Mouse (Mus musculus) heart, embryonic 15.5 days (tissue): ENCODE data around the gene 4930455H04Rik. TPM values are rescaled to one million over a fixed set of nuclear protein-coding genes. Genes with fewer than 3 reads are reported as not detected.

Experiments
- ATAC-seq: fragments of 200-750 bp; cut with Nextera tagmentation; replicated peaks from 2 replicates; pipeline ENCODE4 v1.8.0; 2017; ENCODE audit warnings: low read depth, moderate TSS enrichment; ENCODE audit not compliant: insufficient number of reproducible peaks, insufficient read depth, low FRiP score
- H3K27ac ChIP-seq: fragments of 300-500 bp; sonication (generic); 2 replicates; pipeline ENCODE4 v1.5.1; 2015; ENCODE audit warnings: mild to moderate bottlenecking, inconsistent platforms
- H3K27me3 ChIP-seq: fragments of 300-500 bp; sonication (generic); 2 replicates; pipeline ENCODE4 v1.6.1; 2015; ENCODE audit warnings: inconsistent platforms
- H3K36me3 ChIP-seq: fragments of 300-500 bp; sonication (generic); 2 replicates; pipeline ENCODE4 v1.6.1; 2015; ENCODE audit warnings: mild to moderate bottlenecking, inconsistent platforms
- H3K4me1 ChIP-seq: fragments of 300-500 bp; sonication (generic); replicated peaks from 2 replicates; pipeline ENCODE4 v1.6.1; 2015; ENCODE audit warnings: inconsistent platforms
- H3K4me2 ChIP-seq: fragments of 300-500 bp; sonication (generic); 2 replicates; pipeline ENCODE4 v1.6.1; 2015; ENCODE audit warnings: inconsistent platforms, mild to moderate bottlenecking, moderate library complexity
- H3K4me3 ChIP-seq: fragments of 300-500 bp; sonication (generic); 2 replicates; pipeline ENCODE4 v1.5.1; 2015; ENCODE audit warnings: mild to moderate bottlenecking, inconsistent platforms
- H3K9ac ChIP-seq: fragments of 300-500 bp; sonication (generic); 2 replicates; pipeline ENCODE4 v1.6.1; 2015; ENCODE audit warnings: mild to moderate bottlenecking, inconsistent platforms
- H3K9me3 ChIP-seq: fragments of 300-500 bp; sonication (generic); replicated peaks from 2 replicates; pipeline ENCODE4 v1.6.1; 2016; ENCODE audit warnings: inconsistent platforms
- WGBS: fragments of 180-500 bp; shearing (Covaris S2); methylation state at CpG from one replicate; pipeline ENCODE4 v1.1.7; 2015; ENCODE audit warnings: mixed read lengths; 5-methylcytosine and 5-hydroxymethylcytosine counted together
- polyA plus RNA-seq: library from polyadenylated mRNA; unstranded; fragments of >200 nt; fragmentation: Nextera tagmentation; extraction: Ambion mirVana; gene quantifications from 2 replicates; pipeline ENCODE4 v1.2.1, GENCODE M21; 2015

4930455H04Rik gene
- polyA plus RNA-seq, 1 experiment from 2014 or later: not detected

- H3K4me1 ChIP-seq: peaks cover 10% of the 10 kb centered on the region; the same call in 1 of the 2 replicates
- no peak for ATAC-seq
Observed at GRCm38 (mm10) chr3:116950665-116951115, 17.4 kb upstream of the 4930455H04Rik start.

DNA sequence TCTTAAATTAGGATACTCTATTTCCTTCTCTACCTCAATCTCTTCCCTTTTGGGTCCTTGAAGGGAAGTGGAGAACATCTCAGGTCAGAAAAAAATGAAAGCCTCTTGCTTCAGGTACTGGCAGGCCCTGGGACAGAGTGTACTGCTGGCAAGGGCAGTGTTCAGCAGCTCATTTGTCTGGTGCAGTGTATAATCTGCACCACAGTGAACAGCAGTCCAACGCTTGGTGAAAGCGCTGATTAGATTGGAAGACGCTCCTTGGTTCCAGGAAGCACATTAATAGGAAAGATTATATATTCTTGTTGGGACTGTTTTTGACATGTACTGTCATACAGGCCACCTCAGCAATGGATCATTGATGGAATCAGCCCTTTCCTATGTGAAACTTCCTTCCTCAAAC, 16.6 kb upstream of the 4930455H04Rik start:
- H3K27ac ChIP-seq: no peak overlapping the region
- H3K27me3 ChIP-seq: no peaks in the 10 kb centered on the region
- no peaks in the 10 kb centered on the region for H3K9me3 ChIP-seq
- H3K4me3 ChIP-seq: no peak overlapping the region
- WGBS: 67% methylated on average over 3 of the region's 3 CpGs
- no peak overlapping the region for H3K4me2 ChIP-seq
- no peak for ATAC-seq
- no peak overlapping the region for H3K9ac ChIP-seq
- peaks cover 10% of the 10 kb centered on the region; the same call in 1 of the 2 replicates for H3K4me1 ChIP-seq
- H3K36me3 ChIP-seq: no peaks in the 10 kb centered on the region

More at GRCm38 (mm10) chr3:116950665-116951115, 17.4 kb upstream of the 4930455H04Rik start:
- Histone ChIP-seq H3K27me3 (no peaks in the 10 kb centered on the region), H3K36me3 (no peaks in the 10 kb centered on the region), H3K4me2 (no peak overlapping the region), H3K9me3 (no peaks in the 10 kb centered on the region), H3K9ac (no peak overlapping the region), H3K4me3 (no peak overlapping the region), H3K27ac (no peak overlapping the region)
- WGBS: 74% methylated on average over 6 of the region's 6 CpGs

DNA sequence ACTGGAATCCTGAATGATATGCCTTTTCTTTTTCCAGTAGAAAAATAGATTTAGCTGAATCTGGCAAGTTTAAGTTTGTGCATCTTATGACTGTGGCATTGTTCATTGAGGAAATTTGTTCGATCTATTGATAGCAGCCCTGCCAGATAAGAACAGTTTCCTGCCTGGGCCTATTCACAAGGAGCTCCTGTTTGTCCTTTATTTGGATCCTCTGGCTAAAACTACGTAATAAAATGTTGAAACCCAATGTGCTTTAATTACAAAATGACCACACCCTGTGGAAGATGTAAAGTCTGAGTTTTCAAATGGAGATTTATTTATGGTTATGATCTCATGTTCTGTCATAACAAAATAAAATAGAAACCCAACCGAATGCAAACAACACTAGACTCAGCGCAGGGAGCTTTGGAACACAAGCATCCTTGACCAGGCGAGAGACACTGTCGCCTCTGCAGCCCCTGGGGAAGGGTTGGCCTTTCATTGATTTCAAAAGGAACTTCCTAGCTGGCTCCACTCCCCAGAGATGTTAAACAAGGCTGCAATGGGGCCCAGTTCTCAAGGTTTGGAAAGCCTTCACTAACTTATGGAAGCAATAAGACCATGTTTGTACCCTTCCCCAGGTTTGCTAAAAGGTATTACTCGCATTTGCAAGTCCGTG, 15.7 kb upstream of the 4930455H04Rik start:
- no peaks in the 10 kb centered on the region for H3K9me3 ChIP-seq
- 74% methylated on average over 8 of the region's 8 CpGs for WGBS
- no peak for ATAC-seq
- H3K4me2 ChIP-seq: no peak overlapping the region
- no peaks in the 10 kb centered on the region for H3K36me3 ChIP-seq
- peaks cover 10% of the 10 kb centered on the region; the same call in 1 of the 2 replicates for H3K4me1 ChIP-seq
- H3K9ac ChIP-seq: no peak overlapping the region
- H3K4me3 ChIP-seq: no peak overlapping the region
- H3K27ac ChIP-seq: no peak overlapping the region
- no peaks in the 10 kb centered on the region for H3K27me3 ChIP-seq

DNA sequence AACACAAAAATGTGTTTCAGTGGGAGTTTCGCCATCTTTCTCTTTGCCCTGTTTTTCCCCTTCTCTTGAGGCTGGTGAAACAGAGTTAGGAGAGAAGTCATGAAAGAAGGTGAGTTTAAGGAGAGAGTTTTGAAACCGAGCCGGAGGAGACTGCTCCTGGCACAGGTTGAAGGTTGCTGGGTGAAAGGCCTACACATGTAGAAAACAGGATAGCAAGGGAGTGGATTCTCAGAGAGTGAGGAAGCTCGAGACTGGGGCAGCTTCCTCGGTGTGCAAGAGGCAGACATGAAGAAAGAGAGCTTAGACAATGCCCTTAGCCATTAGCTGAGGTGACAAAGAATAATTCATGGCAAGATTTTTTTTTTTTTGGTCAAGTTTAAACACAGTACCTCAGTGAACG, 14.7 kb upstream of the 4930455H04Rik start:
- H3K9ac ChIP-seq: no peak overlapping the region
- no peak overlapping the region for H3K4me2 ChIP-seq
- H3K27me3 ChIP-seq: no peaks in the 10 kb centered on the region
- H3K4me3 ChIP-seq: no peak overlapping the region
- H3K27ac ChIP-seq: no peak overlapping the region
- no peak for ATAC-seq
- H3K9me3 ChIP-seq: no peaks in the 10 kb centered on the region
- peaks cover 10% of the 10 kb centered on the region; the same call in 1 of the 2 replicates for H3K4me1 ChIP-seq
- no peaks in the 10 kb centered on the region for H3K36me3 ChIP-seq
- WGBS: 85% methylated on average over 6 of the region's 6 CpGs

DNA sequence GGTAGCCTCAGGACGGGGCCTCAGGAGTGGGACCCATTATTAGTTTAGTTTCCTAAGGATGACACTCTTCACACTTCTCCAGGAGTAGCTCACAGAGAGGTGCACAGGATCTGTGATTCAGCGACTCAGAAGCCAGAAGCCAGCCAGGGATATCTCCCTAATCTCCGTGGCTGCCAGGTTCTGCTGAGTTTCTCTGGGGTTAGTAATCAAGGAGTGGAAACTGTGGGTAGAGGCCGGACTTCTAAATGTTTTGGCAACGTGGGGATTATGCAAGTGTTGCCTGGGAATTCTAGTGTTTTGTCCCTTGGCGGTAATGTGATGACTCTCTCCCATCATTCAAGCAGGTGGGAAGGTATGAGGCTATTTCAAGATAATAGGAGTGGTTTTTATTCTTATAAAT, 13.0 kb upstream of the 4930455H04Rik start:
- WGBS: 58% methylated on average over 6 of the region's 6 CpGs

GRCm38 (mm10) chr3:116960414-116960813, 7.7 kb upstream of the 4930455H04Rik start:
- Histone ChIP-seq H3K4me2 (no peak overlapping the region), H3K27ac (no peak overlapping the region), H3K9ac (no peak overlapping the region), H3K4me3 (no peak overlapping the region), H3K9me3 (no peaks in the 10 kb centered on the region), H3K27me3 (no peaks in the 10 kb centered on the region), H3K4me1 (no peaks in the 10 kb centered on the region; the same call in 1 of the 2 replicates), H3K36me3 (no peaks in the 10 kb centered on the region)
- 79% methylated on average over 2 of the region's 2 CpGs for WGBS
- ATAC-seq: no peak

More for the DNA sequence above, 13.0 kb upstream of the 4930455H04Rik start:
- peaks cover 10% of the 10 kb centered on the region; the same call in 1 of the 2 replicates for H3K4me1 ChIP-seq
- no peak overlapping the region for H3K27ac ChIP-seq
- H3K4me3 ChIP-seq: no peak overlapping the region
- no peaks in the 10 kb centered on the region for H3K27me3 ChIP-seq
- no peak for ATAC-seq
- no peaks in the 10 kb centered on the region for H3K36me3 ChIP-seq
- H3K4me2 ChIP-seq: no peak overlapping the region
- no peaks in the 10 kb centered on the region for H3K9me3 ChIP-seq
- no peak overlapping the region for H3K9ac ChIP-seq

DNA sequence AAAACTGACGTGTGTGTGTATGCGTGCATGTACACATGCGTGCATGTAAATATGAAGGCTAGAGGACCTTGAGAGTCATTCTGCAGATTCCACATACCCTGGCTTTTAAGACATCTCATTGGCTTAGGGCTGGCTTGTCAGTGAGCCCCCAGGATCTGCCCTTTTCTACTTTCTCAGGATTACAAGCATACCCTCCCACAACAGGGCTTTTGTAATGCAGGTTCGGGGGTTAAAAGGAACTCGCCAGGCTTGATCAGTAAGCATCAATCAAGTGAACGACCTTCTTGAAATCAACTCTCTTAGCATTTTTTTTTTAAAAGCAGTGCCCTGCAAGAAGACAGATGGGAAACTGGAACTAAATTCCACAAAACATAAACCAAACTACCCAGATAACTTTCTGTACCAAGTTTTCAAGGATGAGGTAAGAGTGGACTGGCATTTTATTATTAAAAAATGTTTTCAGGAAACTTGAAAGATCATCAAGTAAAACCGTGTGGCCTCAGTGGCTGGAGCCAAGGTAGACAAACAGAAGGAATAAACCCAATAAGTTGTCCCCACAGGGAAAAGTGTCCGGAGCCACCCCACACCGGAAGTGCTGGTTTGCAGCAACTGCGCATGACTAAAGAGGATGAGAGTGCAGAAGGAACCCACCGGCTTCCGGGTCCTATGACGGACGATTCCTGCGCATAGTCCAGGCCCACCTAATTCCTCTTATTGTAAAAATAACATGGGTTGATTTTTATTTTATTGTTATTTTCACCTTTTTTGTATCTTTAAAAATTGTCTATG, 6.5 kb upstream of the 4930455H04Rik start:
- no peak for ATAC-seq
- Histone ChIP-seq H3K36me3 (no peaks in the 10 kb centered on the region), H3K9ac (no peak overlapping the region), H3K27me3 (no peaks in the 10 kb centered on the region), H3K4me3 (no peak overlapping the region), H3K4me2 (no peak overlapping the region), H3K4me1 (peaks cover 4% of the 10 kb centered on the region; the same call in 1 of the 2 replicates), H3K27ac (no peak overlapping the region), H3K9me3 (no peaks in the 10 kb centered on the region)
- WGBS: 80% methylated on average over 15 of the region's 15 CpGs

GRCm38 (mm10) chr3:116963213-116963612, 4.9 kb upstream of the 4930455H04Rik start:
- no peak overlapping the region for H3K4me3 ChIP-seq
- H3K4me1 ChIP-seq: peaks cover 8% of the 10 kb centered on the region; the same call in 1 of the 2 replicates
- H3K9me3 ChIP-seq: no peaks in the 10 kb centered on the region
- peak overlapping the region; percentile 59 for H3K27ac ChIP-seq
- peak; percentile 70; the same call in 1 of the 2 replicates for ATAC-seq
- no peaks in the 10 kb centered on the region for H3K36me3 ChIP-seq
- 44% methylated on average over 4 of the region's 4 CpGs for WGBS
- H3K27me3 ChIP-seq: no peaks in the 10 kb centered on the region
- no peak overlapping the region for H3K9ac ChIP-seq
- H3K4me2 ChIP-seq: no peak overlapping the region

GRCm38 (mm10) chr3:116964426-116964825, 3.6 kb upstream of the 4930455H04Rik start:
- no peak overlapping the region for H3K4me3 ChIP-seq
- H3K4me1 ChIP-seq: peaks cover 8% of the 10 kb centered on the region; the same call in 1 of the 2 replicates
- H3K27ac ChIP-seq: peak overlapping the region; percentile 59
- no peaks in the 10 kb centered on the region for H3K36me3 ChIP-seq
- H3K9me3 ChIP-seq: no peaks in the 10 kb centered on the region
- H3K27me3 ChIP-seq: no peaks in the 10 kb centered on the region
- no peak overlapping the region for H3K9ac ChIP-seq
- 0 out of 2 replicates have a peak overlapping the region, but pooled peaks have one; percentile 8 for H3K4me2 ChIP-seq
- WGBS: 70% methylated on average over 9 of the region's 9 CpGs
- no peak for ATAC-seq

DNA sequence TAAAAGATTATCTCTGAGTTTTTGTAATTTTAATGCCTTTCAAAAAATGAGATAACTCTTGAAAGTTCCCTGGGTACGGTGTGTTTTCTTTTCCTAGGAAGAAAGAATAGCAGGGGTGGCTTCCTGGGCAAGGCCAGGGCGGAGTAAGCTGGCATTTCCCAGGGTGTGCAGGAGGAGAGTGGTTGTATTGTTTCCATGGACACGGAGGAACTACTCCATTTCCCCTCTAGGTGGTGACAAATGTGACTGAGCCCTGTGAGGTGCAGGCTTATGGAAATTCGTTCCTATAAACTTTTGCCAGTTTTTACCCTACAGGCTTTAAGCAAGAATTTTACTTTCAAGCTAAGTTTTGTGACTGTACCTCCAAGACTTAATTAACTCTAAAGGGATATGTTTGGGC, 1.8 kb upstream of the 4930455H04Rik start:
- peak overlapping the region; percentile 69; the same call in 1 of the 2 replicates for H3K27ac ChIP-seq
- H3K4me2 ChIP-seq: peak overlapping the region; percentile 67
- no peaks in the 10 kb centered on the region for H3K9me3 ChIP-seq
- H3K4me3 ChIP-seq: no peak overlapping the region
- peaks cover 8% of the 10 kb centered on the region; the same call in 1 of the 2 replicates for H3K4me1 ChIP-seq
- no peaks in the 10 kb centered on the region for H3K27me3 ChIP-seq
- 16% methylated on average over 4 of the region's 4 CpGs for WGBS
- peak; percentile 72 for ATAC-seq
- H3K36me3 ChIP-seq: no peaks in the 10 kb centered on the region
- no peak overlapping the region for H3K9ac ChIP-seq

DNA sequence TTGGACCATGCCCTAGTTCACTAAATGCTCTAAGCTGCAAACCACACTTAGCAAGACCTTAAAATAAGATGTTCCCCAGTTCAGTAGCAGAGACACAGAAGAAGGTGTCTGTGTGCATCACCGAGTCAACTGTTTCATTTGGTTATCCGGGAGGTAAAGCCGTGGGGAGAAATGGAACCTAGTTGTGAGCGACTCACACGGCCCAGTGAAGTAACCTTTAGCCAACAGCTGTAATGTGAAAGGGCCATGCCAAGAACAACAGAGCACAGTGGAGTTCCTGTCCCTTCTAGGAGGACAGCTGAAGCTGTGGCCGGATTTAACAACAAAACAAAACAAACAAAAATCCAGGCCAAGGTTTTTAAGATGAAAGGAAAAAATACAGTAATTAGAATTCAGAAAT, 1.3 kb upstream of the 4930455H04Rik start:
- peak overlapping the region; percentile 31; the same call in 1 of the 2 replicates for H3K9ac ChIP-seq

More for the DNA sequence above, 1.3 kb upstream of the 4930455H04Rik start:
- Histone ChIP-seq H3K4me2 (peak overlapping the region; percentile 67), H3K4me1 (peaks cover 8% of the 10 kb centered on the region; the same call in 1 of the 2 replicates), H3K27me3 (no peaks in the 10 kb centered on the region), H3K9me3 (no peaks in the 10 kb centered on the region), H3K4me3 (peak overlapping the region; percentile 50), H3K27ac (peak overlapping the region; percentile 69), H3K36me3 (no peaks in the 10 kb centered on the region)
- WGBS: 43% methylated on average over 6 of the region's 6 CpGs
- no peak for ATAC-seq
